Mouse (Mus musculus): ENCODE results near the gene Kcnn3.

The Kcnn3 gene

GRCm38 (mm10) chr3:89613526-89614523 is 93.9 kb downstream of the Kcnn3 start:
- DNase-seq (ENCODE audit: low read depth, low spot score), result no peak

- peak; percentile 39 for DNase-seq (ENCODE audit: low read depth, low spot score)
Measured at GRCm38 (mm10) chr3:89616861-89617260, 96.9 kb downstream of the Kcnn3 start.

DNA sequence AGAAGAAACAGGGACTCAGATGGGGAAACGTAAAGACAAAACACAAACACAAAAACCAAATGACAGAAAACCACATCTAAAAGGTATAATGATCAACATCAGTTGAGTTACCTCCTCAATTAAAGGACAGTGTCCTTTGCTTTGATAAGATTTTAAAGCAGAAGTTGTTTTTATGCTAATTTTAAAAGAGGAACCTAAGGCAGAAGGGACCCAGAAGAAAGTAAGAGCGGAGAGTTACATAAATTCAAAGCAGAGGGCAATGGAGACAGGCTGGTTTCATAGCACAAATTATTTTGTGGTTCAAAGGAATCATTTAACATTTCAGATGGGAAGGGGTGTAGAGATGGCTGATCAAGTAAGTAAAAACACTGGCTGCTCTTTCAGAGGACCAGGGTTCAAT is 97.4 kb downstream of the Kcnn3 start:
- DNase-seq (ENCODE audit: low read depth, low spot score), result no peak

- DNase-seq (ENCODE audit: low read depth, low spot score), result no peak
Measured at GRCm38 (mm10) chr3:89622825-89623224, 102.9 kb downstream of the Kcnn3 start.

GRCm38 (mm10) chr3:89623531-89623930 is 103.6 kb downstream of the Kcnn3 start:
- no peak for DNase-seq (ENCODE audit: low read depth, low spot score)

DNA sequence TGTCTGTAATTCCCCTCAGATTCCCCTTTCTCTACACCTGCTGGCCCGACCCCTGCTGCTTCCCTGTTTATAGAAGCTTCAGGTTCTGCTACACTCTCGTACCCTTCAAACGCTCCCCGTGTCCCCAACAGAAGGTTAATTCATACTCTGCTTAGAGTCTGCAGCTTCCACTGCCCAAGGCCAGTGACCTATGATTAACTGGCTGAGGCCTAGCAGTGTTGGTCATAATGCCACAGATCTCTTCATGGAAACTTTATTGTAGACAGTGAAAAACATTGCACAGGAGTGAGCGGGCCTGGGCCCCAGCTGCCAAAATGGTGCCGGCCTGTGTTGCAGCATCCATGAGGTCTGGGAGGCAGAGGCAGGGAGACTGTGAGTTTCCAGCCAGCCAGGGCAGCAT is 104.0 kb downstream of the Kcnn3 start:
- no peak for DNase-seq (ENCODE audit: low read depth, low spot score)

GRCm38 (mm10) chr3:89624814-89625445 is 105.0 kb downstream of the Kcnn3 start:
- DNase-seq (ENCODE audit: low read depth, low spot score), result no peak

DNA sequence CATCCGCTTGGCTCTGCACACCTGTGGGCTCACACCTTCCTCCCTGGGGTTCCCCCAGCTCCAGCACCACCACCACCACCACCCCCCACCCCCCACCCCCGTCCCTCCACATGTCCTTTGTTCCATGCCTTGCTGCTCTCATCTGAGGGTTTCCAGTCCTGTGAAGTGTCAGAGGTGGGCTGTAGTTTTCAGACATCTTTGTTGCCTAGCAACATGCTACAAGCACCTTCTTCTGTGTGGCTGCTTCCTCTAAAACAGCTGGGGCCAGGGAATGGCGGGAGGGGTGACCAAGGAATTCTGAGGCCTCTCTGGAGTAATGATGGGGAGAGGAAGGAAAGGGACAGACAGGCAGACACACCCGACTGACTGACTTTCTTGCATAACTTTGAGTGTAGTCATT is 106.6 kb downstream of the Kcnn3 start:
- DNase-seq (ENCODE audit: low read depth, low spot score), result no peak

DNA sequence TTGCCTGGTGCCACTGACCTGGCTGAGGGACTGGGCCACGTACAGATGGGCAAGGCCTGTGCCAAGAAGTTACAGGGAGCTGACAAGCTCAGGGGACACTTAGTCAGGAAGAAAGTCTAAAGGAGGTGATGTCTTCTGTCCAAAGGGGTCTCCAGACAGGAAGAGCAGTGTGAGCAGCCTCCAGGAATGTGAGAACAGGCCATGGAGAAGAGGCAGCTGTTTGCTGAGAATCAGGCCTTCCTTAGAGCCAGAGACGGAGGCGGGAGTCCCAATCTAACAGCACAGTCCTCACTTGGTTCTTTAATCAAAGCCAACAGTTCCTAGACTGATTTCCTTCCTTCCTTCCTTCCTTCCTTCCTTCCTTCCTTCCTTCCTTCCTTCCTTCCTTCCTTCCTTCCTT is 109.8 kb downstream of the Kcnn3 start:
- no peak for DNase-seq (ENCODE audit: low read depth, low spot score)

- DNase-seq (ENCODE audit: low read depth, low spot score), result no peak
Measured at GRCm38 (mm10) chr3:89631750-89632149, 111.8 kb downstream of the Kcnn3 start.

DNA sequence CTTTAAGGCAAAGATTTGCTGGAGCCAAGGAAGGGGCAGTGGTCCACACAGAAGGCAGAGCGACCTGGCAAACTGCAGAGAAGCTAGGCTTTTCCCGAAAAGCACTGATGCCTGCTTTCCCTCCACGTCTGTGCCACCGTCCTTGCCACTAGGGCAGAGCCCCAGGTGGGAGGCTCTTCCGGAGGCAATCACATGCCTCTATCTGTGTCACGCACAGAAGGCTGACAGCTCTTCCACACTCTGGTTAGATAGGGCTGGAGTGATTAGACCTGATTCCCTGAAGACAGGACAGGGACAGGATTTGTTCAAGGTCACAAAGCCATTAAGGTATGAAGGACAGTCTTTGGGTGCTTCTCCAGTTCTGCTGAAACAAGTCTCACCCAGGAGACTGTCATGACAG is 113.6 kb downstream of the Kcnn3 start:
- DNase-seq (ENCODE audit: low read depth, low spot score), result no peak

DNA sequence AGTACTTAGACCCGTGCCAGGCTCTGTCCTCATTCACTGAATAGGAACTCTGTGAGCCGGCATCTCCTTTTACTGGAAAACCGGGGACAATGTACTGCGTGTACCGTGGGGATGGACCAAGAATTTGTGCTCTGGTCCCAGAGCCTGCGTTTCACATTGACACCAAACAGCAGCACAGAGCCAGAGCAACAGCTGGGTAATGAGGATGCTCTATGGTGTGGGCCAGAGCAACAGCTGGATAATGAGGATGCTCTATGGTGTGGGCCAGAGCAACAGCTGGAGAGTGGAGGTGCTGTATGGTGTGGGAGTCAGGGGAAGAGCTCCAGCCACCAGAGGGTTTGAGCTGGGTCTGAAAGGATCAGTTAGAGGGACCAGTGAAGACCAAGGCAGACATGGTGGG is 114.0 kb downstream of the Kcnn3 start:
- no peak for DNase-seq (ENCODE audit: low read depth, low spot score)

- DNase-seq (ENCODE audit: low read depth, low spot score), result no peak
Measured at GRCm38 (mm10) chr3:89640804-89641203, 120.8 kb downstream of the Kcnn3 start.

DNA sequence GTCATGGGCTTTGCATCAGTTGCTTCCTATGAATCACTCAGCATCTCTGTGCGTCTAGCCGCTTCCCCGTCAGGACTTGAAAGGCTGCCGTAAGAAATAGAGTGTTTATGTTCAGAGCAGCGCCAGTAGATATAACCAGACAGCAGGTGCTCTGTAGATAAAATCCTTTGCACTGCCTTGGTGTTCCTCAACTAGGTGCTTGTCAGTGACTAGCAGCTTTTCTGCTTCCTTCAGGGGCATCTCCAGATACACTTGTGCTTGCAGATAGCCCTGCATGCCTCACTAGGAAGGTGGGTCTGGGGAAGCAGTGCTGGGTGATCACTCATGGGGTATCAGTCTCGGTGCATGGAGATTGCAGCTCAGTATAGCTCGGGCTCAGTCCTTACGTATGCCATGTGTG is 123.4 kb downstream of the Kcnn3 start:
- DNase-seq (ENCODE audit: low read depth, low spot score), result no peak

- no peak for DNase-seq (ENCODE audit: low read depth, low spot score)
Measured at GRCm38 (mm10) chr3:89646813-89647255, 126.9 kb downstream of the Kcnn3 start.

- no peak for DNase-seq (ENCODE audit: low read depth, low spot score)
Measured at GRCm38 (mm10) chr3:89647268-89647874, 127.4 kb downstream of the Kcnn3 start.

DNA sequence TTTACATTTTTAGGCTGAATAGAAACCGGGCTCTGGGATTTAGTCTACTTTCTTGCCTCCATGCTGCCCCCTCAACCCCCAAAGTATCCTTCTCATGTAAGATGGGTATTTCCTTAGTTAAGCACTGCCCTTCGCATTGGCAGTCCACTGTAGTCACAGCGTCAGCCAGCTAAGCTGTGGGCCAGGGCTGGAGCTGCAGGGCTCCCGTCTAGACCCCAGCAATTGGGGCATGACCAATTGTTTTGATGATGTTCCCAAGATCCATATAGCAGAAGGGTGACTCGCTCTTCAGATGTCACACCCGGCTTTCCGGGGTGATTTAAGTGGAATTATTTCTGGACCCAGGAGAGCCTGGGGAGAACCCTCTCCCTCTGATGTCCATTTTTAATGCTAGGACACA is 129.9 kb downstream of the Kcnn3 start:
- no peak for DNase-seq (ENCODE audit: low read depth, low spot score)

- no peak for DNase-seq (ENCODE audit: low read depth, low spot score)
Measured at GRCm38 (mm10) chr3:89653231-89653954, 133.4 kb downstream of the Kcnn3 start.

- no peak for DNase-seq (ENCODE audit: low read depth, low spot score)
Measured at GRCm38 (mm10) chr3:89657092-89657491, 137.1 kb downstream of the Kcnn3 start.

GRCm38 (mm10) chr3:89658457-89658856 is 138.5 kb downstream of the Kcnn3 start:
- DNase-seq (ENCODE audit: low read depth, low spot score), result no peak

GRCm38 (mm10) chr3:89659938-89660620 is 140.1 kb downstream of the Kcnn3 start:
- DNase-seq (ENCODE audit: low read depth, low spot score), result no peak
